Mouse (Mus musculus) heart, embryonic 15.5 days (tissue): ENCODE results near the gene Tmem126b. TPM values are rescaled to one million over a fixed set of nuclear protein-coding genes. Genes with fewer than 3 reads are reported as not detected.
A peak's percentile ranks its signal among the peaks of the same experiment; 100 is the strongest.

Experiments
- ATAC-seq: fragments of 200-750 bp; cut with Nextera tagmentation; replicated peaks from 2 replicates; pipeline ENCODE4 v1.8.0; 2017; ENCODE audit warnings: low read depth, moderate TSS enrichment; ENCODE audit not compliant: insufficient number of reproducible peaks, insufficient read depth, low FRiP score
- H3K27ac ChIP-seq: fragments of 300-500 bp; sonication (generic); 2 replicates; pipeline ENCODE4 v1.5.1; 2015; ENCODE audit warnings: mild to moderate bottlenecking, inconsistent platforms
- H3K27me3 ChIP-seq: fragments of 300-500 bp; sonication (generic); 2 replicates; pipeline ENCODE4 v1.6.1; 2015; ENCODE audit warnings: inconsistent platforms
- H3K36me3 ChIP-seq: fragments of 300-500 bp; sonication (generic); 2 replicates; pipeline ENCODE4 v1.6.1; 2015; ENCODE audit warnings: mild to moderate bottlenecking, inconsistent platforms
- H3K4me1 ChIP-seq: fragments of 300-500 bp; sonication (generic); replicated peaks from 2 replicates; pipeline ENCODE4 v1.6.1; 2015; ENCODE audit warnings: inconsistent platforms
- H3K4me2 ChIP-seq: fragments of 300-500 bp; sonication (generic); 2 replicates; pipeline ENCODE4 v1.6.1; 2015; ENCODE audit warnings: inconsistent platforms, mild to moderate bottlenecking, moderate library complexity
- H3K4me3 ChIP-seq: fragments of 300-500 bp; sonication (generic); 2 replicates; pipeline ENCODE4 v1.5.1; 2015; ENCODE audit warnings: mild to moderate bottlenecking, inconsistent platforms
- H3K9ac ChIP-seq: fragments of 300-500 bp; sonication (generic); 2 replicates; pipeline ENCODE4 v1.6.1; 2015; ENCODE audit warnings: mild to moderate bottlenecking, inconsistent platforms
- H3K9me3 ChIP-seq: fragments of 300-500 bp; sonication (generic); replicated peaks from 2 replicates; pipeline ENCODE4 v1.6.1; 2016; ENCODE audit warnings: inconsistent platforms
- WGBS: fragments of 180-500 bp; shearing (Covaris S2); methylation state at CpG from one replicate; pipeline ENCODE4 v1.1.7; 2015; ENCODE audit warnings: mixed read lengths; 5-methylcytosine and 5-hydroxymethylcytosine counted together
- polyA plus RNA-seq: library from polyadenylated mRNA; unstranded; fragments of >200 nt; fragmentation: Nextera tagmentation; extraction: Ambion mirVana; gene quantifications from 2 replicates; pipeline ENCODE4 v1.2.1, GENCODE M21; 2015

Gene Tmem126b
- polyA plus RNA-seq: 29.6 and 30.8 TPM in 2 replicates

DNA sequence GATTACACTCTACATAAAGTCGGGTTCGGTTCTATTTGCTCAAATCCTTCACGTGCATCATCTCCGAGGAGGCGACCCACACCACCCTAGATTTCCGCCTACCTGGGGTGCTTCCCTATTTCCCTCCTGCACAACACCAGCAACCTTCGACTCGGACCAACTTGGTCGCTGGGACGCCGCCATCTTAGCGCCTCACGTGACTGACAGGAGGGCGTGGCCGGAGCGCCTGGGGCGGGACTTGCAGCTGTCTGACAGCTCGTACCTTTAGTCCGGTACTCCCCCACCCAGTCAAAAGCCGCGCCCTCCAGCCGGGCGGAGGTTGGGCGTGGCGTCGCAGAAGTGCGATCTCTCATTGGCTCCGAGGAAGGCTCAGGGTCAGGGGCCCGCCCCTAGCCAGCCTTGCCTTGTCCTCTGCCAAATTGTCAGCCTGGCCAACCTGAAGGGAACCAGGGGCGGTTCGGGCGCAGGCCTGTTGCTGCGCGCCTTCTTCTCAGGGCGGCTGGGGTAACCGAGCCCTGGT lies at the start of gene Tmem126b:
Tmem126b (minus strand) TSS at position 209 of the 520 bp plus-strand sequence.
- peaks cover 15% of the 10 kb centered on the region for H3K4me1 ChIP-seq
- no peaks in the 10 kb centered on the region for H3K9me3 ChIP-seq
- H3K27ac ChIP-seq: peak within 1 kb of the TSS; percentile 76
- no peaks in the 10 kb centered on the region; the same call in 1 of the 2 replicates for H3K36me3 ChIP-seq
- H3K9ac ChIP-seq: peak within 1 kb of the TSS; percentile 73
- under 1% methylated on average over 36 of the region's 36 CpGs for WGBS
- ATAC-seq: peak; percentile 100
- H3K4me2 ChIP-seq: peak within 1 kb of the TSS; percentile 95
- peaks cover 3% of the 10 kb centered on the region for H3K27me3 ChIP-seq
- peak within 1 kb of the TSS; percentile 71 for H3K4me3 ChIP-seq

DNA sequence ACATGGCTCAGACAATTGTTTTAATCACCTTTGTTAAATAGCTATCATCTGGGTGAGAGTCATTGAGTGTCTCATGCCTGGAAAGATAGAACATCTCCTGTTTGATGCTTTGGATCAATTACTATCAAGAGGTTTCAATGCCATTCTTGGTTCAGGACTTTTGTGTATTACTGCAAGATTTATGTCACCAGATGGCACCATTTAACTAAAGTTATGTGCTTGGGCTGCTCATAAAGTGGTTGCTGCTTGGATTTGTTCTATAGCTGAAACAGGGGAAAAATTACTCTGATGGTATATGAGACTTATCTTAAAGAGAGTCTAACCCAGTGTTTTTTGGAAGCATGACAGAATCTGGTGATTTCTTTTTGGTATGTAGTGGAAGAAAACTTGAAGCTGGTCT lies 36.5 kb upstream of the Tmem126b start:
- no peak overlapping the region for H3K27ac ChIP-seq
- no peak overlapping the region for H3K4me2 ChIP-seq
- H3K9ac ChIP-seq: no peak overlapping the region
- no peak overlapping the region for H3K4me3 ChIP-seq
- no peak for ATAC-seq
- no peaks in the 10 kb centered on the region for H3K27me3 ChIP-seq
- no peaks in the 10 kb centered on the region for H3K4me1 ChIP-seq
- H3K36me3 ChIP-seq: no peaks in the 10 kb centered on the region
- H3K9me3 ChIP-seq: no peaks in the 10 kb centered on the region

DNA sequence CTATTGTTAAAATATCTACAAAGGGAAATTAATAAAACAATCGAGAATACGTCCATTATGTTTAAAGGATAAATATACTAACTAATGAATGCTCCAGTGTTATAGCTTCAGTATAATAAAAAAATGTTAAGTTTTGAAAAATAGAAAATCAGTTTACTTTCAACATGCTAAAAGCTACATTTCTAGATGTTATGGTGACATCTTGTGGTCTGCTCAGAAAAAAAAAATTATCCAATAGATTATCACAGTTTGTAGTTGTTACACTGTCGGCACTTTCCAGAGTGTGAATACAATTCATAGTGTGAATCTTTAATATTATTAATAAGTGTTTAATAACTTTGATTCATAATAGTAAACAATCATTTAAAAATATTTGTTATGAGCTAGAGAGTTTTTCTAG lies 32.3 kb upstream of the Tmem126b start:
- Histone ChIP-seq H3K27ac (no peak overlapping the region), H3K9ac (no peak overlapping the region), H3K9me3 (no peaks in the 10 kb centered on the region), H3K4me1 (no peaks in the 10 kb centered on the region), H3K4me2 (no peak overlapping the region), H3K36me3 (no peaks in the 10 kb centered on the region), H3K27me3 (no peaks in the 10 kb centered on the region), H3K4me3 (no peak overlapping the region)
- no peak for ATAC-seq
- 64% methylated on average over 3 of the region's 3 CpGs for WGBS

DNA sequence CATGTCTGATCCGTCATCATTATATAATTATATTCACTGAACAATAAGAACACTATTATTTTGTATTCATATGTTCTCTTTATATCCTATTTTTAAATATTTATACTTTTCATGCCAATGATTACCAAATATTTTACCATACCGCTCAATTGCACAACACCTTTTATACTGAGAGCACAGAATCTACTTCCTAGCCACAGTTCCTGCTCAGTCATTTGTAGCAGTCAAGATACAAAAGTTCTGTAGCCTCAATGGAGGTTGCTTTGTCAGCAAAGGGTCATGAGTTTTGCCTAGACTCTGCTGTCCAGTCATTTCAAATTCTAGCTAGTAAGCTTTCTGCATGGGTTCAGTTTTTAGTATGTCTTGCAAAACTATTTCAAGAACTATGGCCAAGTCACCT lies 6.8 kb upstream of the Tmem126b start:
- Histone ChIP-seq H3K27me3 (peaks cover 3% of the 10 kb centered on the region; the same call in 1 of the 2 replicates), H3K4me1 (no peaks in the 10 kb centered on the region), H3K4me3 (no peak overlapping the region), H3K36me3 (no peaks in the 10 kb centered on the region), H3K9ac (no peak overlapping the region), H3K9me3 (no peaks in the 10 kb centered on the region), H3K4me2 (no peak overlapping the region), H3K27ac (no peak overlapping the region)
- ATAC-seq: no peak
- 82% methylated on average over 2 of the region's 2 CpGs for WGBS

DNA sequence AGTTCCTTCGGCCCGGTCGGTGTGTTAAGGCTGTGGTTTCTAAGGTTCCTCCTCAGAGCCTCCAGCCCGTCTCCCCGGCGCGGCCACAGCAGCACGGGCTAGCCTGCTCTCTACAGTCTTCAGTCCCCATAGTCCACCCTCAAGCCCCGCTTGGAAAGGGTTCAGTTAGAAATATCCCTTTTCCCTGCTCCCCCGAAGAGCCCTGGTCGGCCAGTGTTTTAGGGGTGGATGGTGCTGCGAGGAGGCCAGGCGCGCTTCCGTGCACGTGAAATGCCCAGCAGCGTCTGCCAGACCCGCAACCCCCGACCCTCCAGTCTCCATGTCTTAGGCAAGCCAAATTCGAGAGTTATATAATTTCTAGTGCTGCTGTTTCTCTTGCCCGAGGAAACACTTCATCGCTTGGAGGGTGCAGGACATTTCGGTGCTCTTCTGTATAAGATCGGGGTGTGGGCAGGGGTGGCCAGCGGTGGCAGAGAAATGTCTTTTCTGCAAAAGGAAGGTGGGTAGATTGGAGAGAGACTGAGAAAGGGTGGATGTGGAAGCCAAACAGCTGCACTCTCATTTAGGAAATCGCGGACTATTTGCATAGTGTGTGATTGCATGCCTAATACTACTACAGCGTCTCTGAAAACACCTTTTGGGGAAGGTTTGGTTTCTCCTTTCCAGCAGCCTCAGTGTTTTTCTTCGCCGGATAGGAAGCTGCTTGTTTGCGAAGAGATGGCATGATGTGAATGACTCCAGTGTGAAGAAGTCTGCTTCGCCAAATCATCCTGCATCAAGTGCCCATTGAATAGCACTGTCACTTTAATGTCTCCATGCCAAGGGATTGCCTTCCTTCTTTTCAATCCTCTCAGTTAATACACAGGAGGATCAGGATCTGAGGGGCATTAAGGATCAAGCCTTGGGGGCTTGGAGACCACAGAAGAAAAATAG lies 778 bp upstream of the Tmem126b start, which contains the start of gene Dlg2:
Dlg2 (plus strand) TSS at position 360 of the 933 bp plus-strand sequence.
- peaks cover 3% of the 10 kb centered on the region for H3K27me3 ChIP-seq
- H3K27ac ChIP-seq: peak within 1 kb of the TSS; percentile 76

DNA sequence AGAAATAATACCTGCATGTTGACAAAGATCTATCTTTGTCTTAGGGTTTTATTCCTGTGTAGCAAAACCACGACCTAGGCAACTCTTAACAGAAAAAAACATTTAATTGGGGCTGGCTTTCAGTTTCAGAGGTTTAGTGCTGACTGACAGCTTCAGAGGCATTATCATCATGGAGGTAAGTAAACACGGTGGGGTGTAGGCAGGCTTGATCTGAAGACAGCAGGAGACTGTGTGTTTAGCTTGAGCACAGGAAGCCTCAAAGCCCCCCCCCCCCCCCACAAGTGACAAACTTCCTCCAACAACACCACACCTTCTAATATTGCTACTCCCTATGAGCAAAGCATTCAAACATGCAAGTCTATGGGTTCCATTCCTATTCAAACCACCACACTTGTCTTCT lies 2.3 kb downstream of the Tmem126b start:
- 64% methylated on average over 2 of the region's 2 CpGs for WGBS
- Histone ChIP-seq H3K4me2 (no peak overlapping the region), H3K4me1 (peaks cover 15% of the 10 kb centered on the region), H3K27ac (no peak overlapping the region), H3K27me3 (no peaks in the 10 kb centered on the region; the same call in none of the 2 replicates), H3K36me3 (peaks cover 16% of the 10 kb centered on the region), H3K9me3 (no peaks in the 10 kb centered on the region), H3K4me3 (no peak overlapping the region), H3K9ac (no peak overlapping the region)
- no peak for ATAC-seq

More for the DNA sequence above, 778 bp upstream of the Tmem126b start, which contains the start of gene Dlg2:
- Histone ChIP-seq H3K4me3 (peak within 1 kb of the TSS; percentile 71), H3K4me2 (peak within 1 kb of the TSS; percentile 95), H3K9ac (peak within 1 kb of the TSS; percentile 73), H3K4me1 (peaks cover 15% of the 10 kb centered on the region), H3K9me3 (no peaks in the 10 kb centered on the region), H3K36me3 (no peaks in the 10 kb centered on the region; the same call in 1 of the 2 replicates)
- ATAC-seq: peak; percentile 51; the same call in 1 of the 2 replicates
- WGBS: 1% methylated on average over 32 of the region's 32 CpGs

DNA sequence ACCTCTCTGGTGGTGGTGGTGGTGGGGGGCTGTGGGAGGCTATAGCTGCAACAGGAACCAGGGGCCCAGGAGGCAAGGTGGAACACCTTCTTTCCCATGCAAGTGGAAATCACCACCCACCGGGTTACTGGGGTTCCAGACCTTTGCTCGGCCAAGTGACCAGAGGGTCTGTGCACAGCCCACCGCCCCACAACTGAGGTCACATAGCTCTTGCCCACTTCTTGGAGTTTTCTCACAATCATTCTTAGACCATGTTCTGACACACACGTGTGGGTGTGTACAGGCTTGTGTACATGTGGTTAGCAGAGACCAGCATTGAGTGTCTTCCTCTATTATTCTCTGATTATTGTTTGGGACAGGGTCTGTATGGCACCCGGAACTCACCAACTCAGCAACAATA lies 14.4 kb downstream of the Tmem126b start:
- WGBS: 90% methylated on average over 5 of the region's 5 CpGs
- Histone ChIP-seq H3K4me1 (peaks cover 4% of the 10 kb centered on the region; the same call in 1 of the 2 replicates), H3K36me3 (no peaks in the 10 kb centered on the region), H3K27me3 (peaks cover 6% of the 10 kb centered on the region), H3K9ac (no peak overlapping the region), H3K9me3 (no peaks in the 10 kb centered on the region), H3K4me3 (no peak overlapping the region), H3K27ac (no peak overlapping the region), H3K4me2 (no peak overlapping the region)
- ATAC-seq: no peak

DNA sequence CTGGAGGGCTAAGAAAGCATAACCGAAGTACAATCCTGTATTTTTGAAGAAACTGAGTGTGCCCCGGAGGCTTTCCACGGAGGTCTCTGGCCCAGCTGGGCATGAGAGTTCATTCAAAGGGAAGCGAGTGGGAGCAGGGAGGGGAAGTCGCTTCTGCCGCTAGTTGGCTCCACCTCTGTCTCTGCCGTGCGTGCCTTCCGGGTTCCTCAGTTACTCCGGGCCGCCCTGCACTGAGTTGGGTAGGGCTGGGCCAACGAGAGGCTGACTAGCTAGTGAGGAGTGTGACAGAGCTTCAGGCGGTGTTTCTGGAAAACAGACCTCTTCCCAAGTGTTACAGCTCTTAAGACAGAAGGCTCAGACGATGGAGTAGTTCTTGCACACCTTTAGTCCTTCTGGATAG lies 14.9 kb downstream of the Tmem126b start:
- H3K27ac ChIP-seq: no peak overlapping the region

DNA sequence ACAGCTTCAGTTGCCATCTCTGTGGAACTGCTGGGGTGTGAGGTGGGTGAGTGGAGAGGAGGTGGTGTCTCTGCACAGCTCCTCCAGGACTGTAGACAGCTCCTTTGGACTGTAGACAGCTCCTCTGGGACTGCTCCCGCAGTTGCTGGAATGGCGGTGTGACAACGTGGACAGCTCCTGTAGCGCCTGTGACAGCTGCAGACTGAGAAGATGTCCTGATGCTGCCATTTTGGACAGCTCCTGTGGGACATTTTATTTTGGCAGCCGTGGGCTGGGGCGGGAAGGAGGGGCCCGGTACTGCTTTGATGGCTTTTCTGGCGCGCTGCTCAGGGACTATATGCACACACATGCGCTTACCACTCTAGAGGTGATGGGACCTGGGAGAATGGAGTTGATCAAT lies 15.5 kb downstream of the Tmem126b start:
- ATAC-seq: no peak
- Histone ChIP-seq H3K4me2 (no peak overlapping the region), H3K27me3 (peaks cover 6% of the 10 kb centered on the region), H3K36me3 (no peaks in the 10 kb centered on the region), H3K9ac (no peak overlapping the region), H3K4me1 (peaks cover 11% of the 10 kb centered on the region), H3K4me3 (no peak overlapping the region), H3K9me3 (no peaks in the 10 kb centered on the region), H3K27ac (no peak overlapping the region)
- 39% methylated on average over 10 of the region's 10 CpGs for WGBS

More for the DNA sequence above, 14.9 kb downstream of the Tmem126b start:
- Histone ChIP-seq H3K4me3 (no peak overlapping the region), H3K36me3 (no peaks in the 10 kb centered on the region), H3K9ac (no peak overlapping the region), H3K4me2 (0 out of 2 replicates have a peak overlapping the region, but pooled peaks have one; percentile 10), H3K4me1 (peaks cover 7% of the 10 kb centered on the region), H3K9me3 (no peaks in the 10 kb centered on the region), H3K27me3 (peaks cover 6% of the 10 kb centered on the region)
- no peak for ATAC-seq
- 12% methylated on average over 14 of the region's 14 CpGs for WGBS

DNA sequence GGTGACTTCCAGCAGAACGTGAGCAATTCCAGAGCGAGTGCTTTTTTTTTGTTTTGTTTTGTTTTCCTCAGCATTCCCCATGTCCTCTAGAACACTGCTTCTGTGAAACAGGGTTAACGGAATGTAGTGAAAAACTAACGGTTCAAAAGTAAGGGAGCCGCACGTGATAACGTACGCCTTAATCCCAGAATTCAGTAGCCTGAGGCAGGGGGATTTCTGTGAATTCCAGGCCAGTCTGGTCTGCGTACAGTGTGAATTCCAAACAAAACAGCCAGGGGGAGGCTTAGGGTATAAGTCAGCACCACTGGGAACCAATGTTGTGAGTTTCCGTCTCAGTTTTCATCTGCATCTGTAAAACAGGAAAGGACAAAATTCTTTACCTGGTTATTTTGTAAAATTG lies 18.3 kb downstream of the Tmem126b start:
- 10% methylated on average over 10 of the region's 10 CpGs for WGBS
- Histone ChIP-seq H3K36me3 (peaks cover 14% of the 10 kb centered on the region), H3K27ac (peak overlapping the region; percentile 87), H3K4me3 (peak overlapping the region; percentile 58), H3K9ac (peak overlapping the region; percentile 62), H3K4me1 (peaks cover 11% of the 10 kb centered on the region), H3K27me3 (peaks cover 6% of the 10 kb centered on the region), H3K9me3 (no peaks in the 10 kb centered on the region), H3K4me2 (peak overlapping the region; percentile 77)
- ATAC-seq: peak; percentile 58

DNA sequence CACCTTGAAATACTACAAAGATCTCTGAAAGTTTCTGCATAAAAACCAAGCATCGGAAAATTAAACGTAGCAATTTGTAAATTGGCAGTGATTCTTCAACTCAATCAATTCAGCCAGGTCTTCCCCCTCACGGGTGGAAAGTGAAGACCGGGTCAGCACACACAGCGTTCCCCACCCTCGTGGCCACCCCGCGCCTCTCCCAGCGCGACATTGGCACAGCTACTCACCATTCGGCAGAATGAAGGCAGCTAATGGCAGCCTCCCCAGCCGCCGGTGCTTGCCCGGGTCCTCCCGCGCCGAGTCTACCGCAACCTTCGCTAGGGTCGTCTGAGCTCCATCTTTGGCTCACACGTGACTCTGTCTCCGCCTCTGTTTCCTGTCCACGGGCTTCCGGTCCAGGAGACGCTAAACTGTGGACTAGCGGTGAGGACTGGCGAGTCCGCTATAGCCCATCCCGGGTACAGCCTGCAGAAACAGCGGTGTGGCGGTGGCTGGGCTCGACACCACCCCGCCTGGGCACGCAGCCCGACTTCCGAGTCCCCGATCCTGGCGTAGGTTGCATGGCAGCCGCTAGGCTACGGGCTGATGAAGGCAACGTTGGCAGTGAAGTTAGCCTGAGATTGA lies 18.8 kb downstream of the Tmem126b start, which contains the start of gene Tmem126a:
Tmem126a (minus strand) TSS at position 385 of the 624 bp plus-strand sequence.
- no peaks in the 10 kb centered on the region for H3K9me3 ChIP-seq
- H3K4me2 ChIP-seq: peak within 1 kb of the TSS; percentile 77
- peaks cover 11% of the 10 kb centered on the region for H3K4me1 ChIP-seq
- H3K27ac ChIP-seq: peak within 1 kb of the TSS; percentile 87
- H3K27me3 ChIP-seq: peaks cover 6% of the 10 kb centered on the region
- H3K4me3 ChIP-seq: peak within 1 kb of the TSS; percentile 58
- under 1% methylated on average over 41 of the region's 41 CpGs for WGBS
- H3K36me3 ChIP-seq: peaks cover 20% of the 10 kb centered on the region
- peak; percentile 97 for ATAC-seq
- peak within 1 kb of the TSS; percentile 62 for H3K9ac ChIP-seq
